Mouse (Mus musculus) lung, adult 18-20 months (tissue): ENCODE measurements around the gene Arhgef40.

Source experiments
- DNase-seq, 2 experiments: peaks; one replicate each; pipeline ENCODE4 v3.0.0; 2022; ENCODE audit warnings: mixed read lengths in 2 of 2

The Arhgef40 gene

DNA sequence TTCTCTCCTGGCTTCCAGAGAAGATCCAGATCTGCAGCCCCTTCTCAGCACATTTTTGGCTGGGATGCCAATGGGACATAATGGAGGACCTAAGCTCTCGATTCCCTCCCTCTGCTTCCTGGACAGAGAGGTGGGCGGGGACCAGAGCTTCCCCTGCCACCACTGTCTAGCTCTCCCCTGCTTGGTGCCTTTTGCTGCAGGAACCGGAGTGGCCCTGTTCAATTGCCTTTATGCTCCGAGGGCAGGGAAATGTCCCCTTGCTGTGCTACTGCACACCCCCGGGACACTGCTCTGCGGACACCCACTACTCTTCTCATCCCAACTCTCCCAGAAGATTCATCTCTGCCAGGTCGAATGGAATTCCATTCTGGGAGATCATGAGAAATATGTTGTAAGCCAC, 20.6 kb downstream of the Arhgef40 start:
- DNase-seq: no peak

GRCm38 (mm10) chr14:52005616-52006015, 21.1 kb downstream of the Arhgef40 start:
- DNase-seq: no peak

GRCm38 (mm10) chr14:52006241-52006640, 21.7 kb downstream of the Arhgef40 start:
- DNase-seq: no peak

- DNase-seq: no peak
Measured at GRCm38 (mm10) chr14:52006771-52007170, 22.3 kb downstream of the Arhgef40 start.

- DNase-seq: peak; percentile 83 to 88
Measured at GRCm38 (mm10) chr14:52008321-52009203, 24.0 kb downstream of the Arhgef40 start.

- no peak for DNase-seq
Measured at GRCm38 (mm10) chr14:52009361-52009760, 24.8 kb downstream of the Arhgef40 start.

DNA sequence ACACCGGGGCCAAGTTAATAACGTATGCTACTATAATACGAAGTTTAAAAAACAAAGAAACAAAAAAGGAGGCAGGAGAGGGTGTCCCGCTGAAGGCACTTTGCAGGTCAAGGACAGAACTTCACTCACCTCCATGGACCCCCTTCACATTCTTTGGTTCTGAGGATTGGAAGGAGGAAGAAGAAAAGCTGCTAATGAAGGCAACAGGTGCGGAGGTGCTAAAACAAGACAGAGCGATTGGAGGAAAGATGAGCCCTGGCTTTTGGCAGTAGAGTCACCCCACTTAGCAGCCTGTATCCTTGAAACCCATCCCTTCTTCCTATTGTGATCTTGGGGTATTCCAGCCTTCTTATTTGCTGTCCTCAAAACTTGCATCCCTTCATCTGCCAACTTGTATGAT, 25.3 kb downstream of the Arhgef40 start:
- DNase-seq: no peak

DNA sequence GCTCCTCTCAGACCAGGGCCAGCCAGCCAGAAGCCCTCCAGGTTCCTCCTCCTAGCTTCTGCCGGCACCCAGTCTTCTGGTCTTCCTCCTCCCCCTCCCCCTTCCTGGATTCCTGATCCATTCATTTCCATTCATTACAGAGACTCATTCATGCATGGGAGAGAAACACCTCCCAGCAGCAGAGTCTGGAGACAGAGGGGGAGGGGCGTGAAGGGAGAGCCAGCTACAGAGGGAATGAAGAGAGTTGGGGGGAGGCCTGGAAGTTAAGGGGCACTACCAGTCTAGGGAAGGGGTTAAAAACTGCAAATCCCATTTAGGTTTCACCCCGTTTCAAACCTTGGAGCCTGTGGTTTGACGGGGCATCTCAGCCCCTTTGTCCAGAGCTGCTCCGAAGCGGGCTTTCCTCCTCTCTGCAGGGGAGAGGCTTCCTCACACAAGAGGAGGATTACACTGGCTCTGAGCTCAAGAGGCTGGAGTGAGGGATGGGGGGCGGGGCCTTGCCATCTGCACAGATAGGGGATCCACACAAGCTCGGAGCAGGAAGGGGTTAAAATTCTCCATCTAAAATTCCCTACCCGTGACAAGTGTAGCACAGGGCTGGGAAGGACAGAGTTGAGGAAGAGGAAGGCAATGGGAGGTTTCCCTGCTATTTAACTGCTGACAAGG, 26.1 kb downstream of the Arhgef40 start:
- DNase-seq: no peak

- no peak for DNase-seq
Measured at GRCm38 (mm10) chr14:52011683-52012082, 27.2 kb downstream of the Arhgef40 start.

DNA sequence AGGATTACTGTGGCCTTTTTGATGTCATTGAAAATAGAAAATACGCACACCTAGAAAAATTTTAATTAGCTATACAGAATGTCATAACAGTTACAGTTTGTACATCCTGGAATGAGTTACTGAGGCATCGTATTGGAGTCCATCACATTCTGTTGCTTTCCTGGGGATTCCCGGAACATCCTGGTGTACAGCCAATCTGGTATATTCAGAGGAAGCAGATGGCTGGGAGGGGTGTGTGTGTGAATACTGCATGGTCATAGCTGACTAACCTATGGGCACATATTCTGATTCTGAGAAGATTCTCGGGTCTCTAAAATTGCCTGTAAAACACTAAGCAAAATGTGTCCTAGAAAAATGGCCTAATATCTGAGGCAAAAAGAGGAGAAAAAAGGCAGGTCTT, 27.6 kb downstream of the Arhgef40 start:
- no peak for DNase-seq

- DNase-seq: no peak
Measured at GRCm38 (mm10) chr14:52012553-52012952, 28.0 kb downstream of the Arhgef40 start.

- DNase-seq: no peak
Measured at GRCm38 (mm10) chr14:52013021-52013610, 28.6 kb downstream of the Arhgef40 start.

- DNase-seq: peak in 1 of 2 experiments; percentile 48
Measured at GRCm38 (mm10) chr14:52013771-52014219, 29.3 kb downstream of the Arhgef40 start.

DNA sequence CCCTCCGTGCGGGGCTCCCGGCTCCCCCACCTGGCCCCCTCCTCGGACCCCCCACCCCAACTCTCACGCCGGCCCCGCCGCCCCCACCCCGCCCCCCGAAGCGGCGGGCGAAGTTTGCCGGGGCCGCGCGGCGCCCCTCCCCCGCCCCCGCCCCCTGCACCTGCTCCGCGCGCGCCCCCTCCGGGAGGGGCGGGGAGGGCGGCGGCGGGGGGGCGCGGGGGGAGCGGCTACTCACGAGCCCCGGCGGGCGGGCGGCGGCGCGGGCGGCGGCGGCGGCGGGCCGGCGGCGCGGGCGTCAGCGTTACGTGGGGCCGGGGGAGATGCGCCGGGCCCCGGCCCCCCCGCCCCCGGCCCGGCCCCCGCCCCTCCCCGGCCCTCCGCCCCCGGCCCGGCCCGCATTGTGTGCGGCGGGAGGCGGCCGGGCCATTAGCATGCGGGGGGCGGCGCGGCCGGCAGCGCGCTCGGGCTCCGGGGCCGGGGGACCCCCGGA, 29.8 kb downstream of the Arhgef40 start:
- DNase-seq: no peak

GRCm38 (mm10) chr14:52014761-52015311, 30.3 kb downstream of the Arhgef40 start:
- DNase-seq: peak; percentile 55 to 66

DNA sequence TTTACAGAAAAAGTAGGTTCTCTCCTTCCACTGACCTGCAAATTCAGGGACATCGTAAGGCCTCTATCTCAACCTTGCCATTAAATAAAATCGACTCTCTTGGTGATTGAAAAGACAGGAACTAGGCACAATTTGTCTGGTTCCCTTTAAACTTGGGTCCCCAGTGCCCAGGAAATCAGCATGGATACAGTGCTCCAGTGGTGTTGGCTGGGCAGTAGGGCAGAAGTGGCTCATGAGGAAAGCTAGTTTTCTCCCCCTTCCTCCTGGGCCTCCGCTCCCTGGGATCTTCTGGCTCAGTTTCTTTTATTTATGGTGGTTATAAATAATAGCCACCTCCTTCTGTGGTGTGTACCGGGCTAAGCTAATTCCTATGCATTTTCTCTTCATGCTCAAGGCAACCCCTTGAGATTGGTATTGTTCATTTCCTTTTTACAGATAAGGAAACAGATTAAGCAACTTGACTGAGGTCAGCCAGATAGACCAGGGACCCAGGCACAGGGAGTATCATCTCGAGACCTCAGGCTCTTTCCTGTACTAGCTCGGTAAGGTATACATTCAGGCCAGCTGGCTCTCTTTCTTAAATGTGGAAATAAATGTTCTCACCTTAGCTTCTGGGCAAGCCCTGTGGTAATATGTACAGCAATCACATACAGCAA, 31.1 kb downstream of the Arhgef40 start, which contains the start of gene Tmem253:
Gene Tmem253, plus strand, starts transcription at position 214 of the 656 bp plus-strand sequence.
- DNase-seq: no peak

GRCm38 (mm10) chr14:52016625-52017405, 32.3 kb downstream of the Arhgef40 start:
- no peak for DNase-seq

- no peak for DNase-seq
Measured at GRCm38 (mm10) chr14:52017662-52018061, 33.1 kb downstream of the Arhgef40 start.

- no peak for DNase-seq
Measured at GRCm38 (mm10) chr14:52018248-52019050, 33.9 kb downstream of the Arhgef40 start.

- no peak for DNase-seq
Measured at GRCm38 (mm10) chr14:52019051-52019589, 34.6 kb downstream of the Arhgef40 start.
